ENCODE assay signal across 8 mouse cellular contexts in the genomic region with DNA sequence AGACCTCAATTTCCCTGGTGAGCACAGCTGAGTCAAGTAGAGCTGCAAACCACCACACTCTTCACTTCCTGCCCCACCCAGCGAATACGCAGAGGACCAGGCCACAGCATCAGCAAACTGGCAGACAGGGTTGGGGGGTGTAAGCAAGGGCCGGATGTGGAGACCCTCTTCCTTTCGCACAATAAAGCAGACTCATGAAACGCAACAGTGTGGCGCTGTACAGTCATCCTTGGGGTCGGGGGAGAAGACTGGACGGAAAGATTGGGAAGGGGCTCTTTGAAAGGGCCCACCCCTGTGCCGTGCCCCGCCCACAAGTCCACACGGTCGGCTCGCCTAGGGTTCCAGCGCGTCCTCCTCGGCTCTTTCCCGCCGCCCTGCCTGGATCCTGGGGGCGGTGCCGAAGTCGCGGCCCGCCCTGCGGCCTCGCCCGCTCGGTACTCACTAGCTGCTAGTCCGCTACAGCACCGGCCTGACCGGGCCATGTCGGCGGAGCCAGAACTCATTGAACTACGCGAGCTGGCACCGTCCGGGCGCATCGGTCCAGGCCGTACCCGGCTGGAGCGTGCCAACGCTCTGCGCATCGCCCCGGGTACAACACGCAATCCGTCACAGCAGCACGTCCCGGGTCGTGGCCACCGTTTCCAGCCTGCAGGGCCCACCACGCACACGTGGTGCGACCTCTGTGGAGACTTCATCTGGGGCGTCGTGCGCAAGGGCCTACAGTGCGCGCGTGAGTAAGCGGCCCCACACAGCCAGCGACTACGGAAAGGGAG. TPM values are rescaled to one million over a fixed set of nuclear protein-coding genes. Genes with fewer than 3 reads are reported as not detected.
DNase-seq lines count a peak whose midpoint lies in the region; ATAC-seq and TF ChIP-seq lines count a peak whose summit lies in the region.

A gene (plus strand): TSS at position 439 of the 773 bp plus-strand sequence.

- 2% methylated on average over 63 of the region's 63 CpGs for WGBS in hindbrain, embryonic 15.5 days

- H3K4me3 ChIP-seq in hindbrain, embryonic 15.5 days = peak within 1 kb of the TSS; percentile 35

- H3K4me1 ChIP-seq in hindbrain, embryonic 15.5 days (replicated peaks) = peaks cover 54% of the 10 kb centered on the region

- H3K4me2 ChIP-seq in hindbrain, embryonic 15.5 days = peak within 1 kb of the TSS; percentile 63

- no peak for TF ChIP-seq CTCF in brain, embryonic 14.5 days (IDR thresholded peaks at IDR 0.05; ENCODE audit: borderline replicate concordance, extremely low read depth, insufficient read depth, insufficient read length)

- intact Hi-C loops in left cerebral cortex, postnatal 36 days (cut with DNase I) = no loop called here

- no peaks in the 10 kb centered on the region for H3K9me3 ChIP-seq in hindbrain, embryonic 15.5 days

- no peak within 1 kb of the TSS for H3K27ac ChIP-seq in hindbrain, embryonic 15.5 days (replicated peaks)

- no peaks in the 10 kb centered on the region for H3K36me3 ChIP-seq in hindbrain, embryonic 15.5 days

- peaks cover 45% of the 10 kb centered on the region for H3K27me3 ChIP-seq in hindbrain, embryonic 15.5 days

- ATAC-seq in hindbrain, embryonic 15.5 days (ENCODE audit: low FRiP score, low read depth) = no peak
- peak; percentile 16; the same call in 1 of the 2 replicates for ATAC-seq in megakaryocyte-erythroid progenitor cell, adult 5-6 weeks (replicated peaks; ENCODE audit: low FRiP score, low TSS enrichment, poor library complexity, severe bottlenecking)

- 0 out of 2 replicates have a peak, but pooled peaks have one; percentile 16 for TF ChIP-seq POLR2A in brain, embryonic 14.5 days (IDR thresholded peaks at IDR 0.05; ENCODE audit: borderline replicate concordance, extremely low read depth, insufficient read depth, insufficient read length, poor library complexity, severe bottlenecking)

- peak within 1 kb of the TSS; percentile 39 for H3K9ac ChIP-seq in hindbrain, embryonic 15.5 days

- DNase-seq in cerebellum, adult 18-20 months = peak; percentile 41 to 52
- no peak for DNase-seq in cerebellum, postnatal 4 days (ENCODE audit: low spot score in 2 of 2)
- DNase-seq in brain, embryonic 14.5 days (ENCODE audit: low read depth) = peak; percentile 44
- peak in 1 of 2 experiments; percentile 58 for DNase-seq in gastrocnemius, adult 8-10 months (ENCODE audit: low spot score in 2 of 2)
- DNase-seq in left cerebral cortex, postnatal 36 days (ENCODE audit: low spot score in 2 of 2) = no peak
- peak; percentile 84 to 87 for DNase-seq in spleen, postnatal 36 days (ENCODE audit: low spot score in 2 of 2)

RNA-seq across cellular contexts. Expression of the gene that starts here (rescaled TPM):
- 31.5 and 34.2 TPM in 2 replicates for polyA plus RNA-seq in brain, embryonic 14.5 days (2012; rRNA removed)
- 10 to 100 TPM in 3 of 4 experiments, 1 to 10 TPM in 1; 9.3 to 14.4 (median 11.9) TPM for total RNA-seq in gastrocnemius, adult 8-10 months (2022)
- 43.6 and 43.9 TPM in 2 replicates for polyA plus RNA-seq in hindbrain, embryonic 15.5 days (2015; fragmentation: Nextera tagmentation; extraction: Ambion mirVana)
- 10 to 100 TPM; 16.7 to 19.0 TPM for total RNA-seq in left cerebral cortex, postnatal 36 days (2021)
- 24.6 and 29.3 TPM in 2 replicates for total RNA-seq in megakaryocyte-erythroid progenitor cell, adult 5-6 weeks (2014; fragmentation: Nextera tagmentation)
- total RNA-seq in megakaryocyte-erythroid progenitor cell, adult 5-6 weeks (2017) = 32.8 and 40.3 TPM in 2 replicates

Comparison
In these comparisons a context has a peak if more than half of its experiments do, and no peak if none do; other contexts are left out.
1. DNase-seq: peak in cerebellum, adult 18-20 months (2 of 2), brain, embryonic 14.5 days (single experiment) and spleen, postnatal 36 days (2 of 2); none in cerebellum, postnatal 4 days (0 of 2) and left cerebral cortex, postnatal 36 days (0 of 2).